Mouse (Mus musculus) thymus, postnatal 0 days (tissue): Measurements from ENCODE around the gene Alg12. TPM values are rescaled to one million over a fixed set of nuclear protein-coding genes. Genes with fewer than 3 reads are reported as not detected.
"Not testable (repeated sequence)": the region's sequence is repeated elsewhere in the genome, so short reads cannot be mapped to it uniquely, and the experiment has no call there.

Source experiments
- DNase-seq: peaks from one replicate; pipeline ENCODE4 v3.0.0-alpha.2; 2015; ENCODE audit warnings: low spot score
- polyA plus RNA-seq: library from polyadenylated mRNA; unstranded; fragments of >200 nt; fragmentation: Nextera tagmentation; extraction: Ambion mirVana; gene quantifications from 2 replicates; pipeline ENCODE4 v1.2.1, GENCODE M21; 2015

The Alg12 gene
- polyA plus RNA-seq, 1 experiment from 2014 or later = 6.4 TPM

GRCm38 (mm10) chr15:88832536-88832935 lies 13.4 kb upstream of the Alg12 start:
- no peak for DNase-seq

GRCm38 (mm10) chr15:88831482-88831881 lies 12.4 kb upstream of the Alg12 start:
- no peak for DNase-seq

- no peak for DNase-seq
Observed at GRCm38 (mm10) chr15:88830696-88831095, 11.6 kb upstream of the Alg12 start.

- no peak for DNase-seq
Observed at GRCm38 (mm10) chr15:88829791-88830440, 10.8 kb upstream of the Alg12 start.

GRCm38 (mm10) chr15:88828800-88829705 lies 9.9 kb upstream of the Alg12 start:
- DNase-seq = peak; percentile 85

- peak; percentile 39 for DNase-seq
Observed at GRCm38 (mm10) chr15:88827991-88828799, 9.1 kb upstream of the Alg12 start.

- DNase-seq = no peak
Observed at GRCm38 (mm10) chr15:88827466-88827865, 8.3 kb upstream of the Alg12 start.

- no peak for DNase-seq
Observed at GRCm38 (mm10) chr15:88823376-88823775, 4.3 kb upstream of the Alg12 start.

GRCm38 (mm10) chr15:88822513-88822912 lies 3.4 kb upstream of the Alg12 start:
- no peak for DNase-seq

GRCm38 (mm10) chr15:88821403-88821802 lies 2.3 kb upstream of the Alg12 start:
- DNase-seq = no peak

GRCm38 (mm10) chr15:88819906-88820303 lies 787 bp upstream of the Alg12 start:
- no peak for DNase-seq

GRCm38 (mm10) chr15:88815196-88815700 lies 3.9 kb downstream of the Alg12 start:
- no peak for DNase-seq

GRCm38 (mm10) chr15:88814411-88815047 lies 4.6 kb downstream of the Alg12 start:
- DNase-seq = peak; percentile 29

GRCm38 (mm10) chr15:88813873-88814272 lies 5.2 kb downstream of the Alg12 start:
- not testable (repeated sequence) for DNase-seq

- no peak for DNase-seq
Observed at GRCm38 (mm10) chr15:88813262-88813661, 5.9 kb downstream of the Alg12 start.

- DNase-seq = no peak
Observed at GRCm38 (mm10) chr15:88810369-88810768, 8.7 kb downstream of the Alg12 start.

- no peak for DNase-seq
Observed at GRCm38 (mm10) chr15:88808121-88808520, 11.0 kb downstream of the Alg12 start.

GRCm38 (mm10) chr15:88802348-88802747 lies 16.8 kb downstream of the Alg12 start:
- no peak for DNase-seq

- no peak for DNase-seq
Observed at GRCm38 (mm10) chr15:88801903-88802302, 17.2 kb downstream of the Alg12 start.

GRCm38 (mm10) chr15:88800921-88801354 lies 18.2 kb downstream of the Alg12 start:
- no peak for DNase-seq

- no peak for DNase-seq
Observed at GRCm38 (mm10) chr15:88799950-88800371, 19.2 kb downstream of the Alg12 start.
